Mouse (Mus musculus) heart, adult 8-10 months (tissue): ENCODE data around the gene Nrd1. TPM values are rescaled to one million over a fixed set of nuclear protein-coding genes. Genes with fewer than 3 reads are reported as not detected.
A peak's percentile ranks its signal among the peaks of the same experiment; 100 is the strongest.

Experiments used
- DNase-seq: peaks from one replicate; pipeline ENCODE4 v3.0.0; 2022; ENCODE audit warnings: low spot score
- total RNA-seq, 4 experiments: library from RNA; stranded (reverse); gene quantifications; 2 replicates each; pipeline ENCODE4 v1.2.4; 2022

Nrd1 gene
- total RNA-seq, result 100 to 1,000 TPM; 123 to 146 (median 141) TPM

GRCm38 (mm10) chr4:108999999-109000950 is at the start of gene Nrd1:
Nrd1 (plus strand) TSS chr4:109000655.
- DNase-seq, result peak; percentile 100

GRCm38 (mm10) chr4:108951663-108952062 is 48.8 kb upstream of the Nrd1 start:
- DNase-seq, result no peak

- DNase-seq, result no peak
These were observed 40.8 kb upstream of the Nrd1 start for GRCm38 (mm10) chr4:108959696-108960095.

- DNase-seq, result no peak
These were observed 39.6 kb upstream of the Nrd1 start for GRCm38 (mm10) chr4:108960619-108961460.

- no peak for DNase-seq
These were observed 37.4 kb upstream of the Nrd1 start for GRCm38 (mm10) chr4:108963017-108963416.

- no peak for DNase-seq
These were observed 30.9 kb upstream of the Nrd1 start for GRCm38 (mm10) chr4:108969517-108969916.

GRCm38 (mm10) chr4:108971054-108971453 is 29.4 kb upstream of the Nrd1 start:
- DNase-seq, result no peak

- peak; percentile 31 for DNase-seq
These were observed 23.9 kb upstream of the Nrd1 start for GRCm38 (mm10) chr4:108976458-108977071.

GRCm38 (mm10) chr4:108986833-108987472 is 13.5 kb upstream of the Nrd1 start:
- DNase-seq, result no peak

- no peak for DNase-seq
These were observed 13.0 kb upstream of the Nrd1 start for GRCm38 (mm10) chr4:108987473-108987842.

- DNase-seq, result no peak
These were observed 11.0 kb upstream of the Nrd1 start for GRCm38 (mm10) chr4:108989430-108989829.

- DNase-seq, result no peak
These were observed 10.4 kb upstream of the Nrd1 start for GRCm38 (mm10) chr4:108990032-108990431.

GRCm38 (mm10) chr4:108990571-108990970 is 9.9 kb upstream of the Nrd1 start:
- no peak for DNase-seq

- no peak for DNase-seq
These were observed 8.6 kb upstream of the Nrd1 start for GRCm38 (mm10) chr4:108991811-108992210.

- no peak for DNase-seq
These were observed 7.5 kb upstream of the Nrd1 start for GRCm38 (mm10) chr4:108992978-108993377.

GRCm38 (mm10) chr4:109000961-109001360 is 506 bp downstream of the Nrd1 start:
- no peak for DNase-seq

- no peak for DNase-seq
These were observed 7.6 kb downstream of the Nrd1 start for GRCm38 (mm10) chr4:109008046-109008445.

- DNase-seq, result no peak
These were observed 13.6 kb downstream of the Nrd1 start for GRCm38 (mm10) chr4:109014091-109014490.

GRCm38 (mm10) chr4:109017441-109017840 is 17.0 kb downstream of the Nrd1 start:
- no peak for DNase-seq

GRCm38 (mm10) chr4:109019301-109019700 is 18.8 kb downstream of the Nrd1 start:
- DNase-seq, result no peak

- DNase-seq, result no peak
These were observed 21.5 kb downstream of the Nrd1 start for GRCm38 (mm10) chr4:109021976-109022375.
